Mouse (Mus musculus): Measurements from ENCODE around the gene Zdhhc18. TPM values are rescaled to one million over a fixed set of nuclear protein-coding genes. Genes with fewer than 3 reads are reported as not detected.

The Zdhhc18 gene
- total RNA-seq, 1 experiment from 2014 or later: 10.0 TPM

- no peak for ATAC-seq (replicated peaks in 1 of 2; ENCODE audit: insufficient read depth in 1 of 2, low FRiP score in 2 of 2, low TSS enrichment in 1 of 2, low read depth in 1 of 2, poor library complexity in 2 of 2, severe bottlenecking in 2 of 2)
Observed at GRCm38 (mm10) chr4:133598616-133599015, 51.3 kb downstream of the Zdhhc18 start.

GRCm38 (mm10) chr4:133596084-133596483 is 53.9 kb downstream of the Zdhhc18 start:
- ATAC-seq (replicated peaks in 1 of 2; ENCODE audit: insufficient read depth in 1 of 2, low FRiP score in 2 of 2, low TSS enrichment in 1 of 2, low read depth in 1 of 2, poor library complexity in 2 of 2, severe bottlenecking in 2 of 2): no peak

- ATAC-seq (replicated peaks in 1 of 2; ENCODE audit: insufficient read depth in 1 of 2, low FRiP score in 2 of 2, low TSS enrichment in 1 of 2, low read depth in 1 of 2, poor library complexity in 2 of 2, severe bottlenecking in 2 of 2): no peak
Observed at GRCm38 (mm10) chr4:133595538-133595937, 54.4 kb downstream of the Zdhhc18 start.

GRCm38 (mm10) chr4:133592570-133592969 is 57.4 kb downstream of the Zdhhc18 start:
- peak; percentile 69 to 84 for ATAC-seq (replicated peaks in 1 of 2; ENCODE audit: insufficient read depth in 1 of 2, low FRiP score in 2 of 2, low TSS enrichment in 1 of 2, low read depth in 1 of 2, poor library complexity in 2 of 2, severe bottlenecking in 2 of 2)

- peak; percentile 90 for ATAC-seq (replicated peaks in 1 of 2; ENCODE audit: insufficient read depth in 1 of 2, low FRiP score in 2 of 2, low TSS enrichment in 1 of 2, low read depth in 1 of 2, poor library complexity in 2 of 2, severe bottlenecking in 2 of 2)
Observed at GRCm38 (mm10) chr4:133584059-133584951, 65.6 kb downstream of the Zdhhc18 start, which contains the start of gene Gpn2. Gene Gpn2, plus strand, starts transcription at chr4:133584362.

GRCm38 (mm10) chr4:133583690-133584058 is 66.3 kb downstream of the Zdhhc18 start:
- ATAC-seq (replicated peaks in 1 of 2; ENCODE audit: insufficient read depth in 1 of 2, low FRiP score in 2 of 2, low TSS enrichment in 1 of 2, low read depth in 1 of 2, poor library complexity in 2 of 2, severe bottlenecking in 2 of 2): 0 out of 4 replicates have a peak, but pooled peaks of 1 of the 2 experiments have one; percentile 8

- ATAC-seq (replicated peaks in 1 of 2; ENCODE audit: insufficient read depth in 1 of 2, low FRiP score in 2 of 2, low TSS enrichment in 1 of 2, low read depth in 1 of 2, poor library complexity in 2 of 2, severe bottlenecking in 2 of 2): no peak
Observed at GRCm38 (mm10) chr4:133577983-133578382, 72.0 kb downstream of the Zdhhc18 start.

- no peak for ATAC-seq (replicated peaks in 1 of 2; ENCODE audit: insufficient read depth in 1 of 2, low FRiP score in 2 of 2, low TSS enrichment in 1 of 2, low read depth in 1 of 2, poor library complexity in 2 of 2, severe bottlenecking in 2 of 2)
Observed at GRCm38 (mm10) chr4:133574843-133575202, 75.1 kb downstream of the Zdhhc18 start.

GRCm38 (mm10) chr4:133574070-133574842 is 75.7 kb downstream of the Zdhhc18 start, which contains the start of gene Gpatch3:
Gene Gpatch3, plus strand, starts transcription at chr4:133574745.
- peak; percentile 87 to 96 for ATAC-seq (replicated peaks in 1 of 2; ENCODE audit: insufficient read depth in 1 of 2, low FRiP score in 2 of 2, low TSS enrichment in 1 of 2, low read depth in 1 of 2, poor library complexity in 2 of 2, severe bottlenecking in 2 of 2)

GRCm38 (mm10) chr4:133570066-133570466 is 79.9 kb downstream of the Zdhhc18 start:
- no peak; a peak in 1 of 4 replicates for ATAC-seq (replicated peaks in 1 of 2; ENCODE audit: insufficient read depth in 1 of 2, low FRiP score in 2 of 2, low TSS enrichment in 1 of 2, low read depth in 1 of 2, poor library complexity in 2 of 2, severe bottlenecking in 2 of 2)

- no peak for ATAC-seq (replicated peaks in 1 of 2; ENCODE audit: insufficient read depth in 1 of 2, low FRiP score in 2 of 2, low TSS enrichment in 1 of 2, low read depth in 1 of 2, poor library complexity in 2 of 2, severe bottlenecking in 2 of 2)
Observed at GRCm38 (mm10) chr4:133569291-133570065, 80.5 kb downstream of the Zdhhc18 start.

GRCm38 (mm10) chr4:133567251-133567650 is 82.7 kb downstream of the Zdhhc18 start:
- ATAC-seq (replicated peaks in 1 of 2; ENCODE audit: insufficient read depth in 1 of 2, low FRiP score in 2 of 2, low TSS enrichment in 1 of 2, low read depth in 1 of 2, poor library complexity in 2 of 2, severe bottlenecking in 2 of 2): no peak

GRCm38 (mm10) chr4:133563123-133563571 is 86.8 kb downstream of the Zdhhc18 start:
- peak; percentile 77 to 90 for ATAC-seq (replicated peaks in 1 of 2; ENCODE audit: insufficient read depth in 1 of 2, low FRiP score in 2 of 2, low TSS enrichment in 1 of 2, low read depth in 1 of 2, poor library complexity in 2 of 2, severe bottlenecking in 2 of 2)

- no peak for ATAC-seq (replicated peaks in 1 of 2; ENCODE audit: insufficient read depth in 1 of 2, low FRiP score in 2 of 2, low TSS enrichment in 1 of 2, low read depth in 1 of 2, poor library complexity in 2 of 2, severe bottlenecking in 2 of 2)
Observed at GRCm38 (mm10) chr4:133561622-133562021, 88.3 kb downstream of the Zdhhc18 start.

- ATAC-seq (replicated peaks in 1 of 2; ENCODE audit: insufficient read depth in 1 of 2, low FRiP score in 2 of 2, low TSS enrichment in 1 of 2, low read depth in 1 of 2, poor library complexity in 2 of 2, severe bottlenecking in 2 of 2): no peak
Observed at GRCm38 (mm10) chr4:133559846-133560245, 90.1 kb downstream of the Zdhhc18 start.

GRCm38 (mm10) chr4:133557041-133557717 is 92.8 kb downstream of the Zdhhc18 start:
- ATAC-seq (replicated peaks in 1 of 2; ENCODE audit: insufficient read depth in 1 of 2, low FRiP score in 2 of 2, low TSS enrichment in 1 of 2, low read depth in 1 of 2, poor library complexity in 2 of 2, severe bottlenecking in 2 of 2): no peak

Measured in hematopoietic stem cell, adult 5-6 weeks (primary cell).